ENCODE assay signal across 13 mouse cellular contexts in genomic region chr7:18993036-18993435, GRCm38 (mm10). TPM values are rescaled to one million over a fixed set of nuclear protein-coding genes. Genes with fewer than 3 reads are reported as not detected.
DNase-seq lines count a peak whose midpoint lies in the region; ATAC-seq and TF ChIP-seq lines count a peak whose summit lies in the region.
"Had no signal": no experiment of that assay in that cellular context is flagged by ENCODE, and none has a peak within 500 bp of the region (broad histone marks: within the 10 kb centered on the region; RNA-seq: fewer than 3 reads in every experiment).

No protein-coding gene starts in this region.

- 0 out of 2 replicates have a peak, but pooled peaks cover 19% of the 10 kb centered on the region for H3K27me3 ChIP-seq in kidney, embryonic 16.5 days (ENCODE audit: insufficient read depth, low read length)
- H3K27me3 ChIP-seq in embryonic facial prominence, embryonic 15.5 days: peaks cover 8% of the 10 kb centered on the region; the same call in 1 of the 2 replicates
- H3K27me3 ChIP-seq in forebrain, postnatal 0 days (ENCODE audit: insufficient read depth, low read length): no peaks in the 10 kb centered on the region
- H3K27me3 ChIP-seq in midbrain, embryonic 14.5 days (ENCODE audit: control insufficient read depth, insufficient read depth, low read length): peaks cover 11% of the 10 kb centered on the region; the same call in 1 of the 2 replicates

- no peaks in the 10 kb centered on the region for H3K9me3 ChIP-seq in kidney, embryonic 16.5 days (ENCODE audit: low read length)
- no peaks in the 10 kb centered on the region for H3K9me3 ChIP-seq in embryonic facial prominence, embryonic 15.5 days (replicated peaks)
- H3K9me3 ChIP-seq in forebrain, postnatal 0 days (ENCODE audit: low read length): no peaks in the 10 kb centered on the region
- H3K9me3 ChIP-seq in midbrain, embryonic 14.5 days (ENCODE audit: control insufficient read depth, low read length): no peaks in the 10 kb centered on the region
- H3K9me3 ChIP-seq: liver, embryonic 15.5 days had no signal

- no peak for TF ChIP-seq CTCF in forebrain, postnatal 0 days (IDR thresholded peaks at IDR 0.05; ENCODE audit: low read depth)

- no peak overlapping the region for H3K27ac ChIP-seq in kidney, embryonic 16.5 days (ENCODE audit: low read length)
- H3K27ac ChIP-seq in embryonic facial prominence, embryonic 15.5 days (replicated peaks): no peak overlapping the region
- H3K27ac ChIP-seq in forebrain, postnatal 0 days (ENCODE audit: low read depth, low read length): no peak overlapping the region
- H3K27ac ChIP-seq in midbrain, embryonic 14.5 days (replicated peaks; ENCODE audit: low read depth, low read length): no peak overlapping the region
- H3K27ac ChIP-seq: liver, embryonic 15.5 days had no signal

- H3K9ac ChIP-seq in kidney, embryonic 16.5 days (replicated peaks; ENCODE audit: low read length): no peak overlapping the region; the same call in 1 of the 2 replicates
- H3K9ac ChIP-seq in embryonic facial prominence, embryonic 15.5 days: no peak overlapping the region
- no peak overlapping the region; the same call in 1 of the 2 replicates for H3K9ac ChIP-seq in forebrain, postnatal 0 days
- peak overlapping the region; percentile 69; the same call in 1 of the 2 replicates for H3K9ac ChIP-seq in midbrain, embryonic 14.5 days (replicated peaks; ENCODE audit: low read length)
- H3K9ac ChIP-seq: liver, embryonic 15.5 days had no signal

- no peak for ATAC-seq in kidney, embryonic 16.5 days (ENCODE audit: low FRiP score, low TSS enrichment)
- no peak for ATAC-seq in embryonic facial prominence, embryonic 15.5 days (ENCODE audit: insufficient number of reproducible peaks, low FRiP score, low TSS enrichment, low read depth)
- no peak for ATAC-seq in forebrain, postnatal 0 days
- no peak for ATAC-seq in midbrain, embryonic 14.5 days (ENCODE audit: low FRiP score, low TSS enrichment)
- no peak for ATAC-seq in monocyte, adult 5-6 weeks (replicated peaks; ENCODE audit: insufficient number of reproducible peaks, low FRiP score, low TSS enrichment, poor library complexity, severe bottlenecking)

- no peak for DNase-seq in kidney, postnatal 14 days
- DNase-seq in forebrain, postnatal 0 days: no peak
- no peak for DNase-seq in midbrain, embryonic 14.5 days
- no peak for DNase-seq in heart, adult 8-10 months (ENCODE audit: low spot score)
- DNase-seq in left cerebral cortex, postnatal 4 days: no peak

- H3K4me3 ChIP-seq in kidney, embryonic 16.5 days (ENCODE audit: low read length): peak overlapping the region; percentile 4; the same call in 1 of the 2 replicates
- peak overlapping the region; percentile 56 for H3K4me3 ChIP-seq in embryonic facial prominence, embryonic 15.5 days (replicated peaks)
- H3K4me3 ChIP-seq in forebrain, postnatal 0 days (ENCODE audit: low read depth, low read length): no peak overlapping the region
- peak overlapping the region; percentile 59 for H3K4me3 ChIP-seq in midbrain, embryonic 14.5 days (replicated peaks; ENCODE audit: low read depth, low read length)

- 0 out of 2 replicates have a peak, but pooled peaks cover 3% of the 10 kb centered on the region for H3K36me3 ChIP-seq in kidney, embryonic 16.5 days (ENCODE audit: insufficient read depth, low read length)
- H3K36me3 ChIP-seq in embryonic facial prominence, embryonic 15.5 days: peaks cover 7% of the 10 kb centered on the region
- no peaks in the 10 kb centered on the region for H3K36me3 ChIP-seq in forebrain, postnatal 0 days (ENCODE audit: insufficient read depth)
- no peaks in the 10 kb centered on the region for H3K36me3 ChIP-seq in midbrain, embryonic 14.5 days (ENCODE audit: control insufficient read depth, insufficient read depth, low read length)

- peaks cover 22% of the 10 kb centered on the region for H3K4me1 ChIP-seq in kidney, embryonic 16.5 days (ENCODE audit: insufficient read depth, low read length)
- H3K4me1 ChIP-seq in embryonic facial prominence, embryonic 15.5 days: peaks cover 39% of the 10 kb centered on the region
- H3K4me1 ChIP-seq in forebrain, postnatal 0 days (ENCODE audit: insufficient read depth): peaks cover 8% of the 10 kb centered on the region
- peaks cover 32% of the 10 kb centered on the region for H3K4me1 ChIP-seq in midbrain, embryonic 14.5 days (ENCODE audit: control insufficient read depth, insufficient read depth, low read length)

- intact Hi-C loops in left cerebral cortex, postnatal 4 days (cut with DNase I): no loop called here

- peak overlapping the region; percentile 90; the same call in 1 of the 2 replicates for H3K4me2 ChIP-seq in kidney, embryonic 16.5 days (replicated peaks; ENCODE audit: low read depth, low read length)
- H3K4me2 ChIP-seq in embryonic facial prominence, embryonic 15.5 days (replicated peaks): peak overlapping the region; percentile 89; the same call in 1 of the 2 replicates
- peak overlapping the region; percentile 83 for H3K4me2 ChIP-seq in forebrain, postnatal 0 days (ENCODE audit: low read depth)
- peak overlapping the region; percentile 83 for H3K4me2 ChIP-seq in midbrain, embryonic 14.5 days (ENCODE audit: low read length)

- WGBS in kidney, embryonic 16.5 days: 86% methylated on average over 5 of the region's 5 CpGs
- WGBS in embryonic facial prominence, embryonic 15.5 days: 85% methylated on average over 5 of the region's 5 CpGs
- 85% methylated on average over 5 of the region's 5 CpGs for WGBS in forebrain, postnatal 0 days
- 90% methylated on average over 5 of the region's 5 CpGs for WGBS in midbrain, embryonic 14.5 days

RNA-seq across cellular contexts. Expression of gene Mypop, which starts 2.0 kb away (rescaled TPM):
- polyA plus RNA-seq in kidney, embryonic 16.5 days (2015; fragmentation: Nextera tagmentation; extraction: Ambion mirVana): 3.3 and 4.0 TPM in 2 replicates
- 5.9 and 6.3 TPM in 2 replicates for polyA plus RNA-seq in embryonic facial prominence, embryonic 15.5 days (2015; fragmentation: Nextera tagmentation; extraction: Ambion mirVana)
- 12.3 and 13.9 TPM in 2 replicates for total RNA-seq in forebrain, postnatal 0 days (2014; rRNA removed)
- 3.8 and 4.3 TPM in 2 replicates for polyA plus RNA-seq in forebrain, postnatal 0 days (2015; fragmentation: Nextera tagmentation; extraction: Ambion mirVana)
- polyA plus RNA-seq in midbrain, embryonic 14.5 days (2014; fragmentation: Nextera tagmentation; extraction: Ambion mirVana): 4.2 and 4.8 TPM in 2 replicates
- 1 to 10 TPM; 3.6 to 4.3 (median 4.3) TPM for total RNA-seq in heart, adult 8-10 months (2022)
- 0.75 to 2.1 TPM in 2 of 3 replicates, not detected in the other for total RNA-seq in monocyte, adult 5-6 weeks (2017)
- total RNA-seq in left cerebral cortex, postnatal 4 days (2021): 10 to 100 TPM; 18.8 to 20.2 TPM

RNA-seq across cellular contexts. Expression of gene Nanos2, which starts 5.8 kb away (rescaled TPM):
- polyA plus RNA-seq in kidney, embryonic 16.5 days (2015; fragmentation: Nextera tagmentation; extraction: Ambion mirVana): not detected in 2 replicates
- polyA plus RNA-seq in embryonic facial prominence, embryonic 15.5 days (2015; fragmentation: Nextera tagmentation; extraction: Ambion mirVana): not detected in 2 replicates
- 1.5 and 2.0 TPM in 2 replicates for total RNA-seq in forebrain, postnatal 0 days (2014; rRNA removed)
- polyA plus RNA-seq in forebrain, postnatal 0 days (2015; fragmentation: Nextera tagmentation; extraction: Ambion mirVana): 0.49 and 0.76 TPM in 2 replicates
- polyA plus RNA-seq in midbrain, embryonic 14.5 days (2014; fragmentation: Nextera tagmentation; extraction: Ambion mirVana): 0.58 and 0.86 TPM in 2 replicates
- not detected for total RNA-seq in heart, adult 8-10 months (2022)
- total RNA-seq in monocyte, adult 5-6 weeks (2017): 0.49 TPM in 1 of 3 replicates, not detected in the others
- total RNA-seq in left cerebral cortex, postnatal 4 days (2021): 1 to 10 TPM; 1.4 to 1.7 TPM
- total RNA-seq: gastrocnemius, postnatal 14 days; hematopoietic stem cell, adult 5-6 weeks had no signal
- polyA plus RNA-seq: embryonic facial prominence, embryonic 11.5 days; liver, embryonic 15.5 days; small intestine, adult 2 months had no signal

RNA-seq across cellular contexts. Expression of gene Irf2bp1, which starts 10.8 kb away (rescaled TPM):
- 21.4 and 23.5 TPM in 2 replicates for polyA plus RNA-seq in kidney, embryonic 16.5 days (2015; fragmentation: Nextera tagmentation; extraction: Ambion mirVana)
- 31.1 and 32.2 TPM in 2 replicates for polyA plus RNA-seq in embryonic facial prominence, embryonic 15.5 days (2015; fragmentation: Nextera tagmentation; extraction: Ambion mirVana)
- 101 and 129 TPM in 2 replicates for total RNA-seq in forebrain, postnatal 0 days (2014; rRNA removed)
- polyA plus RNA-seq in forebrain, postnatal 0 days (2015; fragmentation: Nextera tagmentation; extraction: Ambion mirVana): 27.0 and 27.2 TPM in 2 replicates
- 30.8 and 34.2 TPM in 2 replicates for polyA plus RNA-seq in midbrain, embryonic 14.5 days (2014; fragmentation: Nextera tagmentation; extraction: Ambion mirVana)
- total RNA-seq in heart, adult 8-10 months (2022): 10 to 100 TPM; 20.6 to 24.3 (median 22.9) TPM
- 7.1 to 10.5 TPM (median 7.8 TPM) in 3 replicates for total RNA-seq in monocyte, adult 5-6 weeks (2017)
- total RNA-seq in left cerebral cortex, postnatal 4 days (2021): 10 to 100 TPM; 56.9 to 60.8 TPM

RNA-seq across cellular contexts. Expression of gene Foxa3, which starts 30.3 kb away (rescaled TPM):
- polyA plus RNA-seq in kidney, embryonic 16.5 days (2015; fragmentation: Nextera tagmentation; extraction: Ambion mirVana): 0.35 and 0.75 TPM in 2 replicates
- 0.58 and 1.3 TPM in 2 replicates for polyA plus RNA-seq in embryonic facial prominence, embryonic 15.5 days (2015; fragmentation: Nextera tagmentation; extraction: Ambion mirVana)
- not detected in 2 replicates for total RNA-seq in forebrain, postnatal 0 days (2014; rRNA removed)
- not detected in 2 replicates for polyA plus RNA-seq in forebrain, postnatal 0 days (2015; fragmentation: Nextera tagmentation; extraction: Ambion mirVana)
- polyA plus RNA-seq in midbrain, embryonic 14.5 days (2014; fragmentation: Nextera tagmentation; extraction: Ambion mirVana): not detected in 2 replicates
- total RNA-seq in heart, adult 8-10 months (2022): not detected
- not detected in 3 replicates for total RNA-seq in monocyte, adult 5-6 weeks (2017)
- not detected for total RNA-seq in left cerebral cortex, postnatal 4 days (2021)
- total RNA-seq: gastrocnemius, postnatal 14 days had no signal
- polyA plus RNA-seq: embryonic facial prominence, embryonic 11.5 days had no signal

RNA-seq across cellular contexts. Expression of gene Sympk, which starts 31.1 kb away (rescaled TPM):
- 34.0 and 35.6 TPM in 2 replicates for polyA plus RNA-seq in kidney, embryonic 16.5 days (2015; fragmentation: Nextera tagmentation; extraction: Ambion mirVana)
- 35.3 and 36.8 TPM in 2 replicates for polyA plus RNA-seq in embryonic facial prominence, embryonic 15.5 days (2015; fragmentation: Nextera tagmentation; extraction: Ambion mirVana)
- total RNA-seq in forebrain, postnatal 0 days (2014; rRNA removed): 70.3 and 73.8 TPM in 2 replicates
- polyA plus RNA-seq in forebrain, postnatal 0 days (2015; fragmentation: Nextera tagmentation; extraction: Ambion mirVana): 16.6 and 20.0 TPM in 2 replicates
- 18.1 and 28.1 TPM in 2 replicates for polyA plus RNA-seq in midbrain, embryonic 14.5 days (2014; fragmentation: Nextera tagmentation; extraction: Ambion mirVana)
- 10 to 100 TPM; 79.6 to 99.9 (median 98.8) TPM for total RNA-seq in heart, adult 8-10 months (2022)
- 23.9 to 51.1 TPM (median 38.5 TPM) in 3 replicates for total RNA-seq in monocyte, adult 5-6 weeks (2017)
- 10 to 100 TPM; 87.1 to 96.8 TPM for total RNA-seq in left cerebral cortex, postnatal 4 days (2021)
